Mouse (Mus musculus): ENCODE measurements around the gene Cct7.

GRCm38 (mm10) chr6:85415829-85416228 is 35.5 kb upstream of the Cct7 start:
- TF ChIP-seq CTCF (IDR thresholded peaks at IDR 0.05; ENCODE audit: extremely low read depth, insufficient read length, insufficient replicate concordance, low read depth, low read length): no peak
- no peak for TF ChIP-seq POLR2A (IDR thresholded peaks at IDR 0.05; ENCODE audit: low read depth, low read length)

Measured in small intestine, adult 2 months (tissue).